Mouse (Mus musculus) adrenal gland, postnatal 14 days (tissue): ENCODE measurements around the gene Cuedc2. TPM values are rescaled to one million over a fixed set of nuclear protein-coding genes. Genes with fewer than 3 reads are reported as not detected.

ENCODE experiments used
- DNase-seq: peaks from one replicate; pipeline ENCODE4 v3.0.0; 2021; ENCODE audit warnings: mixed read lengths
- total RNA-seq: library from RNA; stranded (reverse); gene quantifications from 2 replicates; pipeline ENCODE4 v1.2.3, GENCODE M21; 2021

Gene Cuedc2
- total RNA-seq, 1 experiment from 2014 or later: 71.8 TPM

DNA sequence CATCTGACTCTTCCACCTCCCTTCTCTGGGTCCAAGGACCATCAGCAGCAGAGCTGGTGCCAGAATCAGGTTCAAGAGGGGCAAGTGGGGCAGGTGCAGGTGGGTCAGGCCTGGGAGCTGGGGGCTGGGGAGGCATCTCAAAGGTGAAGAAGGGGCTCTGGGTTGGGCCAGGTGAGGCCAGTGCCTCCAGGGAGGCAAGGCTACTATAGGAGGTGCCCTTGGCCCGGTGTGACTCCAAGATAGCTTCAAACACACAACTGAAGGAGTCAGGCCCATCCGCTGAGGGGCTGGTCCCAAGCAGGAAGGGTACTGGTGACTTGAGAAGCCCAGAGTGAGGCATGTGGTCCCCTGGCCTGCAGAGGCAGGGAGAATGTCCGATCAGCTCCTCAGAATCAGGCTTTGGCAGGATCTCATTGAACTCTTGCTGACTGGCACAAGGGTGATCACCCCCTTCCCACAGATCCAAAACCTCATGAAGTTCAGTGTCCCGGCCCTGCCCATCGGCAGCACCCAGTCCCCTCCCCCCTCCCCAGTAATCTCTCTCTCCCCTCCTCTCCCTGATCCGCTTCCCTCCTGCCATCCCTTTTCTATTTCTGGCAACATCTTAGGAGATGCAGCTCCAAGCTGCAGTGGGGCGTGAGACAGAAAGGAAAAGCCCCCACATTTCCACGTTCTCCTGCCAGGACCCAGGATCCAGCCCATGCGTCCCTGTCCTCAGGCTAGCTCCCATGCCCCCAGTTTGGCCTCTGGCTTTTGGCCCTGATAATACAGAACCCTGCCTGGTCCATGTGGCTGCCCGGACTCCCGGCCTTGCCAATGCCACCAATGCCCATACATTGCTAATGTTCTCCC is 16.1 kb downstream of the Cuedc2 start:
- peak; percentile 1 for DNase-seq

DNA sequence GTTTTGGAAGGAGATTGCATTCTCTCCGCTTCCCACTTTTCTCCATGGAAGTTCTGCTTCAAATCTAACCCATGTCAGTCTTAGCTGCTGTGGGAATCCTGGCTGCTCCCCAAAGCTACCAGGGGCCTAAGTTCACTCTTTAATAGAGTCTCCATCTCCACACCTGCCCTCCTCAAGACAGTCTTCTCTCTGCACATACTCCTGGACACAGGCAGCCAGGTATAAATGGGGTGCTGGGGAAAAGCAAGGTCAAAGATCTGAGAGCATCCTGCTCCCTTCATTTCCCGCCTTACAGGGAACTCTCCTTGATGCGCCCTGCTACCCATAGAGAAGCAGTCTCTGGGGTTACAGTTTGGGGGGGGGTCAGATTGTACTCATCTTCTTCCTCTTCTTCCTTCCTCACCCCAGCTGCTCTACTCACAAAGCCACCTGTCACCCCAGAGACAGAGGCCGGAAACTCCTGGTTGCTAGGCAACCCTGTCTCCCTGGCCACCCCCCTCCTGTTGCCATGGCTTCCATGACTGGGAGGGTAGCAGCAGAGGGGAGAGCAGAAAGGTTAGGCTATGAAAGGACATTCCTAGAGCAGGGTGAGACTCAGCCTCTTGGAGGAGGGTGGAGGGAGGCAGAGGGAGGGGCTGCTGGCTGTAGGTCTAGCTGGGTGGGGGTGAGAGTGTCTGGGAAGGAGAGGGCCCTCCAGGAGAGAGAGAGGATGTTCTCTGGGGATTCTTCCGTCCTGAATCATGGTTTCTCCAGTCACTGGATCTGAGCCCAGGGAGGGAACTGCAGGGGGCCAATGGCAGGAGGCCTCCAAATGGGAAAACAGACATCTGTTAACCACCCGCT is 17.2 kb downstream of the Cuedc2 start:
- peak; percentile 33 for DNase-seq

DNA sequence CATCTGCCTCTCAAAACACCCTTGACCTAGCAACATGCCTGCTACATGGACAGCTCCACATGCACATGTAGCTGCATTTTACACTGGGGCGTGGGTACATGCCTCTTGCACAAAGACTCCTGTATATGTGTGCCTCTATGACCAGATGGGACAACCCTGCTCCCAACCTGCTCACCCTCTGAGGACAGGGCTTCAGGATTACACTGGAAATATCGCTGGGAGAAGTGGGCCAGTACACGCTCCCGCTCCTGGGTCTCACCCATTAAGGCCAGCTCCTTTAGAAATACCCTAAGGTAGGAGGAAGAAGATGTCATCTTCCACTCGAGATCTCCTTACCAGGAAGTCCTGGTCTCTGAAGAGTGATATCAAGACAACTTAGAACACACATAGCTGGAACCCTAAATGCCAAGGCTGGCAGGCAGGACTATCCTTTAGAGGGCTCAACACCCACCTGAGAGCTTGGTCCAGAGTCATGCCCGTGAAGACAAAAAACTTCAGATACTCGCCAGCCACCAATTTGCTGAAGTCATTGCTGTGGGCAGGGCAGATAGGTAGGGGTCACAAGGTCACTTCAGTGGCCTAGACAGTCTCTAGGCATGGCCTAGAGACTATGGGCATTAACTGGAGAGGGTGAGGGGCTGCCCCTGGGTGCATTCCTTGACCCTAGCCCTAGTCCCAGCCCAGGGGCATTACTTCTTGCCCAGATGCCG is 18.3 kb downstream of the Cuedc2 start:
- DNase-seq: peak; percentile 1

DNA sequence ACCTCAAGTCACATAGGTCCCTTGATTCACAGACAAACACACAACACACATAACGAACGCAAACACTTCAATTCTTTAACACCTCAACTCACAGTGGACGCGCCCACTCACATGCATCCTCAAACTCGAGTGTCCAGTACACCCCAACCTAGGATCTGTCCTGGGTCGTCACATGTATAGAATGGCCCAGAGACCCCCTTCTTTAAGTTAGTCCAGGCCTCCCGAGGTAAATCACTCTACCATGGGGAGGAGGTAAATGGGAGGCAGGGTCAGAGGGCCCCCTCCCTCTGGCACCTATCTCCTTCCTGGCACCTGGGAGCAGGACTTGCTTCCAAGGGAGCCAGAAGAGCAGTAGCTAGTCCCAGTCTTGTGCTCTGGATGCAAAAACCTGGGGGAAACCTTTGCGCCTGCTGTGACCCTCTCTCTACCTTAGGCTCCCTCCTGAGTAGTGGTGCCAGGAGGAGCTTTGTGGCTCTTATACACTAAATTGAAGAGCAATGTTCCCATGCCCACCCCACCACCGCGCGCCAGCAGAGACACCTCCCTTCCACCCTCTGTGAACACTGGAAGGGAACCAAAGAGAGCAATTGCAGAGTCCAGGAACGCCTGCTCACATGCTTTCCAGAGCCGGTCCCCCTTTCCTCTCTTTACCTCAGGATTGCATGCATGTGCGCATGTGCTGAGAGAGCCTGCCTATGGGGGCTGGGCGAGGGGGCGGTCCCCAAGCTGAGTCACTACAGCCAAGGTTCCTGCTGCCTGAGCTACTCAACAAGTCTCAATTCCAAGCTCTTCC is 19.7 kb downstream of the Cuedc2 start:
- DNase-seq: peak; percentile 94

DNA sequence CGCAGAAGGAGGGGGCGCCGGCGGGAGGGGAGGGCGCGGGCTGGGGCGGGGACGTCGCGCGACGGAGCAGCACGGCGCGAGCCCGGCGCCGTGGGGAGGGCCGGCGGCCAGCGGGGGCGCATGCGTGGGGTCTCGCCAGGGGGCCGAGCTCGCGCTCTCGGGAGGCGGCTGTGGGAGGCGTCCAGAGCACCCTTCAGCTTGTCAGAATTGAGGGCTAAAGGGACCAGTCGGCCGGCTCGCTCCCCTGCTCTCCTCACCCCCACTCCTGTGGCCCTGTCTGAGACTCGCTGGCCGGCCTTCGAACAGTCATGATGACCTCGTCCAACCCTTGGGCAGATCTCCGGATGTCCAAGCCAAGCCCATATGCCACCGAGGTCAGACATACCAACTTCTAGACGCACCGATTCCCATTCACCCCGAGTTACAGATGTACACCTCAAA is 20.5 kb downstream of the Cuedc2 start:
- peak; percentile 55 for DNase-seq

DNA sequence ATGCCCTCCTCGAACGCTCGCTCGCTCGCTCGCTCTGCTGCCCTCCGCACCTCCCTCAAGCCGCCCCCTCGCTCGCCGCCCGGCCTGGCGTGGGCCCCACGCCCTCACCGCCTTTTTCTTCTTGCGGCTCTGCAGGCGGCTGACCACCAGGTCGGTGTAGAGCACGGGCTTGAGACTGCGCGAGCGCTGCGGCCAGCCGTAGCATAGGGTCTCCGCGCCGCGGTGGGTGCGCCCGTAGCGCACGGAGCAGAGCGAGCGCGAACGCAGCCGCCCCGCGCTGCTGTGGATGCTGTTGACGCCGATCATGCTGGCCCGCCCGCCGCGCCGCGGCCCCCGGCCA is 21.0 kb downstream of the Cuedc2 start:
- no peak for DNase-seq

DNA sequence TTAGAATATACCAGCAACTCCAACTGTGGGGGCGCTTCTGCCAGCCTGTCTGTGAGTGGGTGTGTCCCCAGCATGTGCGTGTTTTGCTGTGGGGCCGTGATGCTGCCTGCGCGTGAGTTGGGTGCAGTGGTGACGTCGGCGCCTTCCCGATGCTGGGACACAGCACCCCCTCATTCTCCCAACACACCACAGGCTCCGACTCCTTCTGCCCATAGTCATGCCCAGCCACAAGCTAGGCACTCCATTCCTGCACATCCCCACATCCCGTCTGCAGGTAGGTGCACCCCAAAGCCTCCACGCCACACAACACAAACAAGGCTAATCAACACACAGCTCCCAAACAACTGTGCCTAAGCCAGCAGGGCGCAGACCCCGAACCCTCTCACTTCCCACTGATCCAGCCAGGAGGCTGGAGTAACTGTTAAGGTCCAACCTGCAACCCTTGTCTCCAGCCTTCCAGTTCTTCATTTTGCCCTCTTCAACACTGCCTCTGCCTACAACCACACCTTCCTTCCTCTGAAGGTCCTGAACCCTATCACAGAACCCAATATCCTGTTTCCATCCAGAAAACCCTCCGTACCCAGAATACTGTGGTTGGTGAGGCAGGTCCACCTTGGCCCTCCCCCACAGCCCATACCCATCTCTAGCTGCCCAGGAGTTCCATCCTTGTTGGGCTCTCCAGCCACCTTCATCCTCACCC is 21.5 kb downstream of the Cuedc2 start:
- DNase-seq: peak; percentile 3

DNA sequence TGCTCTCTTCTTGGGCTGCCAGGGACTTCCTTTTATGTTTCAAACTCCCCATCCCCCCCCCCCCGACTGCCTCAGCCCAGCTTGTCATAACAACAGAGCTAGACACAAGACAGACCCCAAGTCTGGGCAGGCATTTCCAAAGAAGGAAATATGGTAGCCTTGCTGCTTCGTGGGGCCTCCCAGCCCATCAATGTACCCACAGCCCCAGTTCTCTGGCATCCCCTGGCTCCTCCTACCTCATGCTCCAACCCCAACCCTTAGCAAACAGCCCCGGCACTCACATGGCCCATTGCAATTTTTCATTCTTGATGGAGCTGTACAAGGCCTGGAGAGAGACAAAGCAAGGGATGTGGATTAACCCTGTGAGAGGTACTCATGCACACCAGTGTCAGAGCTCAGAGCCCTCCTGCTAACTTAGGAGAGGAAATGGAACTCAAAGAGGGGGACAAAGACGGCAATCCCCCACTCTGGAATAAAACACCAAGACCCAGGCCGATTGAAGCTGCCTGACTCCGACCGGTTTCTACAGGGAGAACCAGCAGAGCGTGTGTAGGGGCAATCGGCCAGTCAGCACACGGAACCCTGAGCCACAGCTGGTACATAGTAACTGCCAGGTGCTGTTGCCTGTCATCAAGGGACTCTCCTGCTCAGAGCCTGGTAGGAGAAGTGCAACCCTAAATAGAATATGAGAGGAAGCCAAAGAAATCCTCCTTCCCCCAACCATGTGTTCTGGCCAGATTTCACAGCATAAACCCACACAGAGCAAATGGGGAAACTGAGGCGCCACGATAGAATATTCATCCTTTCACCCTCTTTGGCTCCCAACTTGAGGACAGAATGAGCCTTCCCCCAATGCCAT is 22.5 kb downstream of the Cuedc2 start:
- DNase-seq: peak; percentile 6

DNA sequence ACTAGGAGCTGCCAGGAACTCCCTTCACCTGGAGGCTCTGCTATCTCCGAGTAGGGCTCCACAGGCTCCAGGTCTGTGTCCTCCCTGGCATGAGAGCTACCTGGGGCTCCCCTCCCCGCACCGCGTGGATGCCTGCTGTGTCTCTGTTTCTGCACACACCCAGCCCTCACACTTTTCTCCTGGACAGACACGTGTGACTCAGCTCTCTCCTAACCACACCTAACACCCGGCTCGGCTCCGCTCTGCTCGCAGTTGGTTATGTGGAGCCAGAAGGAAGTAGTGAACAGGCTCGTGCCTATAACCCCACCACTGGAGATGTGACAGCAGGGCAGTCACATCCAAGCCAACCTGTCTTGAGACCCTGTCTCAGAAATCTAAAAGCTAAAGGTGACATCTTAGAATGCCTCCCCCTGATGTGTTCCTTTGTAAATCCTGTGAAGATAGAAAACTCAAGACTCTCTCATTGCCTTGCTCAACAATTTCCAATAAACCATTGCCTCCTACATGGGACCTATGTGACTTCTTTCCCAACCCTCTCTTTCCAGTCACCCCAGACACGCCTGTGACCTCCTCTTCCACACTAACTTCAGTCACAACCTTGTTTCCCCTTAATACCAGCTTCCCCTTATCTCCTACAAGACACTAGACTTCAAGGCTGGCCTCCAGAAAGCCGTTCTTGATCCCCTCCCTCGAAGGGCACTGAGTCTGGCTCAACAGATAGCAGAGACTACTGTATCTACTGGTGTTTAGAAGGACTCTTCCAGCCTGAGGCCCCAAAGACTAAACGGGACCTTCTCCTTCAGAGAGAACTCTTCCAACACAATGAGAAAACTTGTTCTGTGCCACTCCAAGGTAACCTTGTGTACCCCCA is 23.4 kb downstream of the Cuedc2 start:
- DNase-seq: peak; percentile 24

DNA sequence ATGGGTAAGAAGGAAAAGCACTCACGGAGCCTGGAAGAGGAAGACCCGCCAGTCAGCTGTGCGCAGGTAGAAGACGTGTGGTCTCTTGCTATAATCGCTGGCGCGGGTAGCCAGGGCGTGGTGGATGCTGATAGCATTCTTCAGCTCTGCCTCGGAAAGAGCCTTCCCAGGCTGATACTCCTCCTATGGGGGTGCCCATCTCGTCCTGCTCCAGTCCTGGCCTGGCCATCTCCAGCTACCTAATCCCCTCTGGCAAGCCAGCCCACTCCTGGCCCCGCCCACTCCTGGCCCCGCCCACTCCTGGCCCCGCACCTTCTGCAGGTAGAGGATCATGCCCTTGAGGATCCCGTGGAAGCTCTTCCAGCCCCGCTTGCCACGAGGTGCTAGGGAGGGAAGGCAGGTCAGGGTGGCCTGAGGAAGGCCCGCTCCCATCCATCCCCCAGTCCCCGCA is 24.3 kb downstream of the Cuedc2 start:
- no peak for DNase-seq

DNA sequence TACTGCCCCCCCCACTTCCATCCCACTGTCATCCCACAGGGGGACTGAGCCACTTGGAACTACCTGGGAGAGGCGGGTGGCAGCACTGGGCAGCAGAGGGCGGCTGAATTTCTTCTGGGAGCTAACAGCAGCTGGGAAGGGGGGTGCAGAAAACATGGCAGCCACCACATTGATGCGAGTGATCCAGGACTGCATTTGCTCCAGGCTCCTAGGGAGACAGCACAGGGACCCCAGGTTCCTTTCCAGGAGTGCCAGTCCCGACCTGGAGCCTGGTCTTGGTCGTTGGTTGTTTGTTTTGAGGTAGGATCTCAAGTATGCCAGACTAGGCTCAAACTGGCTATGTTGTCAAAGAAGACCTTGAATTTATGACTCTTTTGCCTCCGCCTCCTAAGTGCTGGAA is 24.9 kb downstream of the Cuedc2 start:
- DNase-seq: no peak

DNA sequence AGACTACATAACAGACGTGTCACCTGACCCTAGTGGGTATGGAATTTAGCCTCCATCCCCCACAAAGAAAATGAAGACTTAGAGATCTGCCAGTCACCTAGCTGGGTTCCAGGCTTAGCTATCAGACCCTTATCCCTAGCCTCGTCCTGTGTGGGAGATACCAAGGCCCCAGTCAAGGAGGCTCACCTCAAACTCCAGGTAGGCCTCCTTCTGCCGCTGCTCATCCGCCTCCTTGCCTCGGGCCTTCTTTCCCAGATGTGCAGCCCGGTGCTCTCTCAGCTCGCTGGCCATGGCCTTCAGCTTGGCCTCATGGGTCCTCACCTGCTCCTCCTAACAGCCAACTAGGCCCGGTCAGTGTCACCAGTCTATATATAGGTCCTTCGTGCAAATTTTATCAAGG is 25.4 kb downstream of the Cuedc2 start:
- DNase-seq: no peak

DNA sequence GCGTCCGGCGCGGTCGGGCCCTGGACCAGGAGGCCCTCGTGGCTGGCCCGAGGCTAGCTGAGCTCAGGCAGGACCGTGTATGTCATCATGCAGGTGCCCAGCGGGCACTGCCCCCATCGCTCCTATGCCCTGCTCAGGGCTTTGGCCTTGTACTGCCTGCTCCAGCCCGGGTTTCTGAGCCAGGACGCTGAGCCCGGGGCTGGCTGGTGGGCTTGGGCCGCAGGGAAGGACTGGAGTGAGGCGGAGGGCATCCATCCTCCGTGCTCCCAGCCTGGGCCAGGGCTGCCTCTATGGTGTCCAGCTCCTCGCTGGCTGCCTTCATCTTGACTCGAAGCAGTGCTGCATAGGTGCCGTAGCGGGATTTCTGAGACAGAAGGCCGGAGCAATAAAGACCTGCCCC is 25.9 kb downstream of the Cuedc2 start:
- no peak for DNase-seq

DNA sequence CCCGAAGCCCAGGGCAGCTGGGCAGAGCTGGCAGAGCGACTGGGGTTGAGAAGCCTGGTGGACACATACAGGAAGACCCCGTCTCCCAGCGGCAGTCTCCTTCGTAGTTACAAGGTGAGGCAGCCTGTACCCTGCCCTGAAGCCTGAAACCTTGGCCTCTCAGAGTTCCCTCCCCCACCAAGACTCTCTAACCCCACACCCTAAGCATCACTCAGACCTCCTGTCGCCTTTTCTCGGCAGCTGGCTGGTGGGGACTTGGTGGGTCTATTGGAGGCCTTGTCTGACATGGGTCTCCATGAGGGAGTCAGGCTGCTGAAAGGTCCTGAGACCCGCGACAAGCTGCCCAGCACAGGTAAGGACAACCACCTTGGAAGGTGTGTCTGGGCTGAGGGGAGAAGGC is 27.2 kb downstream of the Cuedc2 start:
- DNase-seq: no peak

DNA sequence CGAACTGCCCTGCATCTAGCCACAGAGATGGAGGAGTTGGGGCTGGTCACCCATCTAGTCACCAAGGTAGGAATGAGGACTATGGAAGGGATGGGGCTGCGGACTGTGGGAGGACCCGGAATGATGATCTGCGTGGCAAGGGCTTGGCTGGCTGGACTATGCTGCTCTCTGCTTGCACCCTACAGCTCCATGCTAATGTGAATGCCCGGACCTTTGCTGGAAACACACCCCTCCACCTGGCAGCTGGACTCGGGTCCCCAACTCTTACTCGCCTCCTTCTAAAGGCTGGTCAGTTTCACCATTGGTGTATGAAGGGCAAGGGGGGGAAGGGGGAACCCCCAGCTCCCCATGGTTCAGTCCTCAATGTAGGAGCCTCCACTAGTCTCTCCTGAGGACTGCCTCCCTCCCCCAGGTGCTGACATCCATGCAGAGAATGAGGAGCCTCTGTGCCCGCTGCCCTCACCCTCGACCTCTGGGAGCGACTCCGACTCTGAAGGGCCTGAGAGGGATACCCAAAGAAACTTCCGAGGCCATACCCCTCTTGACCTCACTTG is 28.1 kb downstream of the Cuedc2 start:
- no peak for DNase-seq

DNA sequence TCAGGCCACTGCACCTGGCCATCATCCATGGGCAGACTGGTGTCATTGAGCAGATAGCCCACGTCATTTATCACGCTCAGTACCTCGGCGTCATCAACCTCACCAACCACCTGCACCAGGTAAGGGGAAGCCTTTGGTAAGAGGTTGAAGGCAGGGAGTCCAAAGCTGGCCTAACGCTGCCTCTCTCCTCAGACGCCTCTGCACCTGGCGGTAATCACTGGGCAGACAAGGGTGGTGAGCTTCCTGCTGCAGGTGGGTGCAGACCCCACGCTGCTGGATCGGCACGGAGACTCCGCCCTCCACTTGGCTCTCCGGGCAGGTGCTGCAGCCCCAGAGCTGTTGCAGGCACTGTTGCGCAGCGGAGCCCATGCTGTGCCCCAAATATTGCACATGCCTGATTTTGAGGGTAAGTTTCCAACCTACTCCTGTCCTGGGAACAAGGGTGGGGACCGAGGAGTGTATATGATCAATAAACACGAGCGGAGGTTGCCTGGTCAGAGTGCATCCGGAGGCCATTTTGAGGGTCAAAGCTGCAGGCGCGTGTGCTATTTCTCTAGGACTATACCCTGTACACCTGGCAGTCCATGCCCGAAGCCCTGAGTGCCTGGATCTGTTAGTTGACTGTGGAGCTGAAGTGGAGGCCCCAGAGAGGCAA is 28.7 kb downstream of the Cuedc2 start:
- DNase-seq: no peak

DNA sequence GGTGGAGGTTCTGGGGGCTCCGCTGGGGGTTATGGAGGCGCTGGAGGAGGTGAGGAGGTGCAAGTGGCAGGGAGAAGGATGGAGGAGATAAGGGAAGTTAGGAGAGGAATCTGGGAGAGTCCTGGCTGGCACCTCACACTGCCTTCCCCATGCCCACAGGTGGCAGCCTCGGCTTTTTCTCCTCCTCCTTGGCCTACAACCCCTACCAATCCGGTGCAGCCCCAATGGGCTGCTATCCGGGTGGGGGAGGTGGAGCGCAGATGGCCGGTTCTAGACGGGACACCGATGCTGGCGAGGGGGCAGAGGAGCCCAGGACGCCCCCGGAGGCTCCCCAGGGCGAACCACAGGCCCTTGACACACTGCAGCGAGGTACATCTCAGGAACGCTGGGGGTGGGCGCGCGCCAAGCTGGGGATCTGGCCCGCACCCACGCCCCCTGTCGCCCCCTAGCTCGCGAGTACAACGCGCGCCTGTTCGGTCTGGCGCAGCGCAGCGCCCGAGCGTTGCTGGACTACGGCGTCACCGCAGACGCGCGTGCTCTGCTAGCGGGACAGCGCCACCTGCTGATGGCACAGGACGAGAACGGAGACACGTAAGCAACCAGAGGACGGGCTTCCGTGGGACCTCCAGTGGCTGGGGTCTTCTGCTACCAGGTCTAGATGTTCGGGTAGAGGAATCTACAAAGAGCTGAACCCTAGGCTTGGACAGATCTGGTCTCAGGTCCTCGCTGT is 29.6 kb downstream of the Cuedc2 start:
- DNase-seq: peak; percentile 89

DNA sequence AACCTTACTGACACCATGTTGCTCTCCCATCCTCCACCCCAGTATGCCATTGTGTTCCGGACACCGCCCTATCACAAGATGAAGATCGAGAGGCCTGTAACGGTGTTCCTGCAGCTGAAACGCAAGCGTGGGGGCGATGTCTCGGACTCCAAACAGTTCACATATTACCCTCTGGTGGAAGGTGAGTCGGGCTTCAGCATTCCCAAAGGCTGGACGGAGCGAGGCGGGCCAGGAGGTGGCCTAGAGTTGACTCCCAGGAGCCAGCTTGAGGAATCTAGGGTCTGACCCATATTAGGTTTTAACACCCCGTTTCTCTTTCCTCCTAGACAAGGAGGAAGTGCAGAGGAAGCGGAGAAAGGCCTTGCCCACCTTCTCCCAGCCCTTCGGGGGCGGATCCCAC is 30.2 kb downstream of the Cuedc2 start:
- no peak for DNase-seq
